Mouse (Mus musculus): ENCODE data around the gene Ramac. TPM values are rescaled to one million over a fixed set of nuclear protein-coding genes. Genes with fewer than 3 reads are reported as not detected.

The Ramac gene
- polyA plus RNA-seq, 1 experiment from 2014 or later: 112 TPM

GRCm38 (mm10) chr7:81735300-81736048 is 27.3 kb upstream of the Ramac start:
- ATAC-seq (ENCODE audit: low FRiP score, low read depth): no peak
- no peaks in the 10 kb centered on the region for H3K9me3 ChIP-seq
- no peak overlapping the region for H3K9ac ChIP-seq
- H3K4me2 ChIP-seq (replicated peaks): no peak overlapping the region
- no peak overlapping the region for H3K4me3 ChIP-seq
- H3K4me1 ChIP-seq: no peaks in the 10 kb centered on the region
- WGBS: 70% methylated on average over 9 of the region's 9 CpGs
- H3K27ac ChIP-seq: no peak overlapping the region
- H3K36me3 ChIP-seq: no peaks in the 10 kb centered on the region
- no peaks in the 10 kb centered on the region for H3K27me3 ChIP-seq (replicated peaks)

- Histone ChIP-seq H3K4me2 (replicated peaks) (no peak overlapping the region), H3K4me1 (no peaks in the 10 kb centered on the region), H3K9ac (no peak overlapping the region), H3K9me3 (no peaks in the 10 kb centered on the region), H3K27me3 (replicated peaks) (no peaks in the 10 kb centered on the region), H3K27ac (no peak overlapping the region), H3K4me3 (no peak overlapping the region), H3K36me3 (no peaks in the 10 kb centered on the region)
- ATAC-seq (ENCODE audit: low FRiP score, low read depth): no peak
- WGBS: 83% methylated on average over 8 of the region's 8 CpGs
Observed at GRCm38 (mm10) chr7:81738720-81739385, 23.9 kb upstream of the Ramac start.

- Histone ChIP-seq H3K9ac (no peak overlapping the region), H3K36me3 (no peaks in the 10 kb centered on the region), H3K27me3 (replicated peaks) (no peaks in the 10 kb centered on the region), H3K4me2 (replicated peaks) (no peak overlapping the region), H3K9me3 (no peaks in the 10 kb centered on the region), H3K27ac (no peak overlapping the region), H3K4me1 (no peaks in the 10 kb centered on the region), H3K4me3 (no peak overlapping the region)
- 83% methylated on average over 7 of the region's 7 CpGs for WGBS
- ATAC-seq (ENCODE audit: low FRiP score, low read depth): no peak
Observed at GRCm38 (mm10) chr7:81740010-81740409, 22.7 kb upstream of the Ramac start.

- ATAC-seq (ENCODE audit: low FRiP score, low read depth): no peak
Observed at GRCm38 (mm10) chr7:81744145-81744544, 18.6 kb upstream of the Ramac start.

GRCm38 (mm10) chr7:81747956-81748355 is 14.8 kb upstream of the Ramac start:
- no peaks in the 10 kb centered on the region for H3K4me1 ChIP-seq
- H3K9me3 ChIP-seq: no peaks in the 10 kb centered on the region
- H3K4me2 ChIP-seq (replicated peaks): no peak overlapping the region
- no peak overlapping the region for H3K4me3 ChIP-seq
- H3K36me3 ChIP-seq: no peaks in the 10 kb centered on the region
- H3K27ac ChIP-seq: no peak overlapping the region
- H3K27me3 ChIP-seq (replicated peaks): no peaks in the 10 kb centered on the region
- 86% methylated on average over 3 of the region's 3 CpGs for WGBS
- no peak overlapping the region for H3K9ac ChIP-seq
- ATAC-seq (ENCODE audit: low FRiP score, low read depth): no peak

More at GRCm38 (mm10) chr7:81744145-81744544, 18.6 kb upstream of the Ramac start:
- H3K36me3 ChIP-seq: no peaks in the 10 kb centered on the region
- H3K27ac ChIP-seq: no peak overlapping the region
- no peaks in the 10 kb centered on the region for H3K27me3 ChIP-seq (replicated peaks)
- H3K9ac ChIP-seq: no peak overlapping the region
- H3K4me2 ChIP-seq (replicated peaks): no peak overlapping the region
- no peaks in the 10 kb centered on the region for H3K9me3 ChIP-seq
- no peaks in the 10 kb centered on the region for H3K4me1 ChIP-seq
- no peak overlapping the region for H3K4me3 ChIP-seq
- WGBS: 83% methylated on average over 4 of the region's 4 CpGs

GRCm38 (mm10) chr7:81763110-81763845 is 553 bp downstream of the Ramac start:
- ATAC-seq (ENCODE audit: low FRiP score, low read depth): peak; percentile 82
- Histone ChIP-seq H3K36me3 (no peaks in the 10 kb centered on the region), H3K27ac (peak overlapping the region; percentile 79), H3K27me3 (replicated peaks) (no peaks in the 10 kb centered on the region), H3K9ac (peak overlapping the region; percentile 78), H3K4me2 (replicated peaks) (peak overlapping the region; percentile 96), H3K4me1 (peaks cover 13% of the 10 kb centered on the region), H3K9me3 (no peaks in the 10 kb centered on the region), H3K4me3 (peak overlapping the region; percentile 89)
- 3% methylated on average over 60 of the region's 60 CpGs for WGBS

GRCm38 (mm10) chr7:81772786-81773539 is 10.2 kb downstream of the Ramac start:
- H3K4me2 ChIP-seq (replicated peaks): no peak overlapping the region
- no peaks in the 10 kb centered on the region for H3K4me1 ChIP-seq
- ATAC-seq (ENCODE audit: low FRiP score, low read depth): no peak
- H3K9ac ChIP-seq: no peak overlapping the region
- H3K4me3 ChIP-seq: no peak overlapping the region
- H3K36me3 ChIP-seq: peaks cover 5% of the 10 kb centered on the region; the same call in 1 of the 2 replicates
- H3K27ac ChIP-seq: no peak overlapping the region
- no peaks in the 10 kb centered on the region for H3K9me3 ChIP-seq
- WGBS: 87% methylated on average over 10 of the region's 10 CpGs
- no peaks in the 10 kb centered on the region for H3K27me3 ChIP-seq (replicated peaks)

- no peak overlapping the region for H3K9ac ChIP-seq
- no peaks in the 10 kb centered on the region for H3K4me1 ChIP-seq
- H3K27me3 ChIP-seq (replicated peaks): no peaks in the 10 kb centered on the region
- 78% methylated on average over 5 of the region's 5 CpGs for WGBS
- H3K36me3 ChIP-seq: peaks cover 13% of the 10 kb centered on the region
- H3K27ac ChIP-seq: no peak overlapping the region
- H3K4me3 ChIP-seq: no peak overlapping the region
- H3K9me3 ChIP-seq: peaks cover 2% of the 10 kb centered on the region; the same call in 1 of the 2 replicates
- no peak overlapping the region for H3K4me2 ChIP-seq (replicated peaks)
- ATAC-seq (ENCODE audit: low FRiP score, low read depth): no peak
Observed at GRCm38 (mm10) chr7:81775325-81775724, 12.6 kb downstream of the Ramac start.

GRCm38 (mm10) chr7:81777667-81778218 is 15.0 kb downstream of the Ramac start:
- no peaks in the 10 kb centered on the region for H3K27me3 ChIP-seq (replicated peaks)
- no peak for ATAC-seq (ENCODE audit: low FRiP score, low read depth)
- no peaks in the 10 kb centered on the region for H3K4me1 ChIP-seq
- peaks cover 25% of the 10 kb centered on the region for H3K36me3 ChIP-seq
- H3K4me2 ChIP-seq (replicated peaks): no peak overlapping the region
- H3K4me3 ChIP-seq: no peak overlapping the region
- H3K9ac ChIP-seq: no peak overlapping the region
- H3K9me3 ChIP-seq: peaks cover 5% of the 10 kb centered on the region; the same call in 1 of the 2 replicates
- 85% methylated on average over 10 of the region's 10 CpGs for WGBS
- H3K27ac ChIP-seq: no peak overlapping the region

GRCm38 (mm10) chr7:81788536-81788935 is 25.8 kb downstream of the Ramac start:
- H3K4me1 ChIP-seq: peaks cover 9% of the 10 kb centered on the region; the same call in 1 of the 2 replicates
- H3K9me3 ChIP-seq: no peaks in the 10 kb centered on the region
- peak; percentile 64 for ATAC-seq (ENCODE audit: low FRiP score, low read depth)
- peak overlapping the region; percentile 85 for H3K4me2 ChIP-seq (replicated peaks)
- peak overlapping the region; percentile 55 for H3K4me3 ChIP-seq
- H3K27me3 ChIP-seq (replicated peaks): no peaks in the 10 kb centered on the region
- H3K9ac ChIP-seq: peak overlapping the region; percentile 79
- 7% methylated on average over 5 of the region's 5 CpGs for WGBS
- H3K36me3 ChIP-seq: peaks cover 9% of the 10 kb centered on the region; the same call in 1 of the 2 replicates
- H3K27ac ChIP-seq: peak overlapping the region; percentile 97

- Histone ChIP-seq H3K4me2 (replicated peaks) (peak within 1 kb of the TSS; percentile 85), H3K27me3 (replicated peaks) (no peaks in the 10 kb centered on the region), H3K4me1 (peaks cover 9% of the 10 kb centered on the region; the same call in 1 of the 2 replicates), H3K36me3 (peaks cover 9% of the 10 kb centered on the region; the same call in 1 of the 2 replicates), H3K9me3 (no peaks in the 10 kb centered on the region), H3K9ac (peak within 1 kb of the TSS; percentile 79), H3K4me3 (peak within 1 kb of the TSS; percentile 55), H3K27ac (peak within 1 kb of the TSS; percentile 97)
- ATAC-seq (ENCODE audit: low FRiP score, low read depth): peak; percentile 94
- WGBS: under 1% methylated on average over 38 of the region's 38 CpGs
Observed at GRCm38 (mm10) chr7:81789095-81789757, 26.5 kb downstream of the Ramac start, which contains the start of gene 3110040N11Rik. TSS of gene 3110040N11Rik (minus strand) at chr7:81789478.
